Mouse (Mus musculus) stomach, embryonic 16.5 days (tissue): ENCODE data around the gene Apoa4. TPM values are rescaled to one million over a fixed set of nuclear protein-coding genes. Genes with fewer than 3 reads are reported as not detected.

ENCODE experiments used
- ATAC-seq: fragments of 200-750 bp; cut with Nextera tagmentation; 2 replicates; pipeline ENCODE4 v1.8.0; 2017; ENCODE audit warnings: moderate number of reproducible peaks, moderate TSS enrichment; ENCODE audit not compliant: insufficient read depth, low FRiP score
- H3K27ac ChIP-seq: fragments of 300-500 bp; sonication (generic); 2 replicates; pipeline ENCODE4 v1.5.1; 2014; ENCODE audit warnings: low read length
- H3K27me3 ChIP-seq: fragments of 300-500 bp; sonication (generic); 2 replicates; pipeline ENCODE4 v1.6.1; 2014; ENCODE audit warnings: low read length, control low read depth, mixed read lengths; ENCODE audit not compliant: control insufficient read depth, insufficient read depth
- H3K36me3 ChIP-seq: fragments of 300-500 bp; sonication (generic); 2 replicates; pipeline ENCODE4 v1.6.1; 2014; ENCODE audit warnings: low read length; ENCODE audit not compliant: control insufficient read depth, insufficient read depth
- H3K4me1 ChIP-seq: fragments of 300-500 bp; sonication (generic); 2 replicates; pipeline ENCODE4 v1.6.1; 2014; ENCODE audit warnings: low read length, control low read depth, mixed read lengths; ENCODE audit not compliant: control insufficient read depth, insufficient read depth
- H3K4me2 ChIP-seq: fragments of 300-500 bp; sonication (generic); 2 replicates; pipeline ENCODE4 v1.6.1; 2014; ENCODE audit warnings: low read depth, low read length, mixed read lengths
- H3K4me3 ChIP-seq: fragments of 300-500 bp; sonication (generic); replicated peaks from 2 replicates; pipeline ENCODE4 v1.5.1; 2014; ENCODE audit warnings: mild to moderate bottlenecking, low read length
- H3K9ac ChIP-seq: fragments of 300-500 bp; sonication (generic); 2 replicates; pipeline ENCODE4 v1.6.1; 2014; ENCODE audit warnings: low read length
- H3K9me3 ChIP-seq: fragments of 300-500 bp; sonication (generic); replicated peaks from 2 replicates; pipeline ENCODE4 v1.6.1; 2016; ENCODE audit warnings: low read length, control low read depth; ENCODE audit not compliant: control insufficient read depth
- WGBS: fragments of 180-500 bp; shearing (Covaris S2); extraction: QIAGEN DNeasy Blood & Tissue Kit; methylation state at CpG from one replicate; pipeline ENCODE4 v1.1.7; 2014; 5-methylcytosine and 5-hydroxymethylcytosine counted together
- polyA plus RNA-seq: library from polyadenylated mRNA; unstranded; fragments of >200 nt; fragmentation: Nextera tagmentation; extraction: Ambion mirVana; gene quantifications from 2 replicates; pipeline ENCODE4 v1.2.1, GENCODE M21; 2015

Gene Apoa4
- 196 and 228 TPM in 2 replicates for polyA plus RNA-seq

DNA sequence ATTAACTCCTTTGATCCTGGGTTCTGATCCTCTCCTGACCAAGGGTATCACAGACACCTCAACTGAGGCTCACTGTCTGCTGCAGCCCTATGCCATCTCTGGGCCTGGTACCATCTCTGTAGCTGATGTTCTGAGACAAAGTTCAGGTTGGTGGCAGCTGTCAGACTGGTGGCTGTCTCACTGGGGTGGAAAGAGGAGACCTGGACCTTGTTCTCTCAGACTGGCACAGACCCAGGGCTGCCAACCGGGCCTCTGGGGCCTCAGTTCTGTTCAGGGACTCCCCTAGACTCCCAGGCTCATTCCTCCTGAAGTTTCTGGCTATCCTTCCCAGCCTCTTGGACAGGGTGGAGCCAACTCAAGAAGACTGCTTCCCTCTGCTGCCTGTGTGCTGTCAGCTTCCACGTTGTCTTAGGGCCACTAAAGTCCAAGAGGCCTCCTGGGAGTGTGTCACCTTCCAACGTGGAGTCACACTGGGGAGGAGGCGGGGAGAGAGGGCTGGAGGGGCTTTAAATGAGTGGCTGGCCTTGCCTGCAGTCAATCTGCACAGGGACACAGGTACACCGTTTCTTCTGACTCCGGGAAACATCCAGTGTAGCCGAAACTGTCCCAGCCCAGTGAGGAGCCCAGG is at the start of gene Apoa4:
Gene Apoa4, plus strand, starts transcription at position 171 of the 628 bp plus-strand sequence.
- no peaks in the 10 kb centered on the region for H3K9me3 ChIP-seq
- 56% methylated on average over 7 of the region's 7 CpGs for WGBS
- ATAC-seq, result 0 out of 2 replicates have a peak, but pooled peaks have one; percentile 11
- no peak within 1 kb of the TSS for H3K9ac ChIP-seq
- 0 out of 2 replicates have a peak, but pooled peaks cover 4% of the 10 kb centered on the region for H3K4me1 ChIP-seq
- no peak within 1 kb of the TSS for H3K4me3 ChIP-seq
- no peak within 1 kb of the TSS for H3K4me2 ChIP-seq
- no peaks in the 10 kb centered on the region for H3K27me3 ChIP-seq
- H3K36me3 ChIP-seq, result no peaks in the 10 kb centered on the region
- no peak within 1 kb of the TSS for H3K27ac ChIP-seq

DNA sequence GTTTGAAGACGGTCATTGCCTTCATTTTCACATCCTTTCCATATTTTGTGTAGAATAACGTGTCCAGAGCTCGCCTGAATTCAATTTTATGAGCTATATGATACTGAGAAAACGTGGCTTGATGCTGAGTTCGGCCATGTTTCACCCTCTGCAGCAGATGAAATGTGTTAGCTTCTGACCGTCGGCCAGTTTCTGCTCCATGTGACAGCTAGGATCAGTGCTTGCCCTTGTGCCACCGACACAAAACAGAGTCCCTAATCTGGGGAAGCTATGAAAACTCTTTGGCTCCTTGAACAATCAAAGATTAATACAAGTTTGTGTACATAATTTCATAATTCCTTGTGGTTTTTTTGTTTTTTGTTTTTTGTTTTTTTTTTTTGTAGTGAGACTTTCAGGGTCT is 49.3 kb upstream of the Apoa4 start:
- ATAC-seq, result no peak
- H3K27ac ChIP-seq, result no peak overlapping the region
- no peak overlapping the region for H3K4me2 ChIP-seq
- 56% methylated on average over 8 of the region's 8 CpGs for WGBS
- H3K9ac ChIP-seq, result no peak overlapping the region
- peaks cover 11% of the 10 kb centered on the region; the same call in 1 of the 2 replicates for H3K36me3 ChIP-seq
- H3K27me3 ChIP-seq, result no peaks in the 10 kb centered on the region
- H3K9me3 ChIP-seq, result no peaks in the 10 kb centered on the region
- H3K4me3 ChIP-seq, result no peak overlapping the region
- H3K4me1 ChIP-seq, result 0 out of 2 replicates have a peak, but pooled peaks cover 3% of the 10 kb centered on the region

DNA sequence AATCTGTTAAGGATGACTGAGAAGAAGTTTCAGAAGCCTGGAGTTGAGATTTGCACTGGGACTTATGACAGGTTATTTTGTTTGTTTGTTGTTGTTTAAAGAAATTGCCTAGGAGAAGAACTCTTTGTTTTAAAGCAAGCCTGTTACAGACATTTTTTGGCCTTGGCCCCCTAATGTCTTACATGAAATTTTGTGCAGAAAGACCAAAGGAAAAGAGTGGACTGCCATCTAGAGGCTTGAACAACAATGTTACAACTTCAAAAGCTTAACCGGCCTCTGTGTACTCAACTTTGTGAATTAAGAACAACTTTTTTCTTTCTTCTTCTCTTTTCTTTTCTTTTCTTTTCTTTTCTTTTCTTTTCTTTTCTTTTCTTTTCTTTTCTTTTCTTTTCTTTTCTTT is 48.9 kb upstream of the Apoa4 start:
- H3K4me3 ChIP-seq, result no peak overlapping the region
- no peaks in the 10 kb centered on the region for H3K9me3 ChIP-seq
- H3K9ac ChIP-seq, result no peak overlapping the region
- no peak overlapping the region for H3K27ac ChIP-seq
- H3K36me3 ChIP-seq, result peaks cover 11% of the 10 kb centered on the region; the same call in 1 of the 2 replicates
- WGBS, result 15% methylated on average over 1 of the region's 1 CpGs
- H3K4me2 ChIP-seq, result no peak overlapping the region
- no peak for ATAC-seq
- H3K27me3 ChIP-seq, result no peaks in the 10 kb centered on the region
- H3K4me1 ChIP-seq, result 0 out of 2 replicates have a peak, but pooled peaks cover 3% of the 10 kb centered on the region

DNA sequence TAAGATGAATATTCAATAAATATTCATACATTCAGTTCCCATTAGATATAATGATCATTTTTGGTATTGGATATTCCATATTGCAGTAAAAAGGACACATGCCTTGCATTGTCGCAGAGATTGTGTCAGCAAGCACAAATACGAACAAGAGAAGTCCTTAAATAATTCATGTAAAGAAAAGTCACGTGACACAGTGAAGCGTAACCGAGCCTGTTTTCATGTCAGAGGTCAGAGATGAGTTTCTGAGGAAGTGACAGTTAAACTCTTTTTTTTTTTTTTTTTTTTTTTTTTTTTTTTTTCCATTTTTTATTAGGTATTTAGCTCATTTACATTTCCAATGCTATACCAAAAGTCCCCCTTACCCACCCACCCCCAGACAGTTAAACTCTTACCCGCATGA is 47.9 kb upstream of the Apoa4 start:
- Histone ChIP-seq H3K4me1 (0 out of 2 replicates have a peak, but pooled peaks cover 3% of the 10 kb centered on the region), H3K27ac (no peak overlapping the region), H3K9me3 (no peaks in the 10 kb centered on the region), H3K27me3 (no peaks in the 10 kb centered on the region), H3K4me3 (no peak overlapping the region), H3K4me2 (no peak overlapping the region), H3K9ac (no peak overlapping the region), H3K36me3 (peaks cover 11% of the 10 kb centered on the region; the same call in 1 of the 2 replicates)
- WGBS, result 88% methylated on average over 6 of the region's 6 CpGs
- ATAC-seq, result no peak

DNA sequence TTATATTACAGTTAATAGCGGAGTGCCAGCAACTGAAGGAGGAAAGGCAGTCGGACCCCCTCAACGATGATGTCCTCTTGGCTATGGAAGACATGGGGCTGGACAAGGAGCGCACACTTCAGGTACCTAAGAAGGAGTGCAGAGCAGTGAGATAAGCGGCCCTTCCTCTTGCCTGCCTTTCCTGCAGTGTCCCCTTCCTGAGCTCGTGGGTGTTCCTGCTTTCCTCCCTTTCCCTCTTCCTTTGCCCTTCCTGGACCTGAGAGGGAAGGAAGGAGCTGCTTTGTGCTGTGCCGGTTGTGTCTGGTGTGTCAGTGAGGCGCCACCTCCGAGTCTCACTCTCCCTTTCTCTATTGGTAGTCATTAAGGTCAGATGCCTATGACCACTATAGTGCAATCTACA is 45.7 kb upstream of the Apoa4 start:
- H3K4me3 ChIP-seq, result no peak overlapping the region
- 88% methylated on average over 9 of the region's 9 CpGs for WGBS
- no peaks in the 10 kb centered on the region for H3K27me3 ChIP-seq
- H3K4me1 ChIP-seq, result 0 out of 2 replicates have a peak, but pooled peaks cover 3% of the 10 kb centered on the region
- no peak overlapping the region for H3K9ac ChIP-seq
- H3K27ac ChIP-seq, result no peak overlapping the region
- no peak for ATAC-seq
- peaks cover 25% of the 10 kb centered on the region for H3K36me3 ChIP-seq
- no peak overlapping the region for H3K4me2 ChIP-seq
- no peaks in the 10 kb centered on the region for H3K9me3 ChIP-seq

DNA sequence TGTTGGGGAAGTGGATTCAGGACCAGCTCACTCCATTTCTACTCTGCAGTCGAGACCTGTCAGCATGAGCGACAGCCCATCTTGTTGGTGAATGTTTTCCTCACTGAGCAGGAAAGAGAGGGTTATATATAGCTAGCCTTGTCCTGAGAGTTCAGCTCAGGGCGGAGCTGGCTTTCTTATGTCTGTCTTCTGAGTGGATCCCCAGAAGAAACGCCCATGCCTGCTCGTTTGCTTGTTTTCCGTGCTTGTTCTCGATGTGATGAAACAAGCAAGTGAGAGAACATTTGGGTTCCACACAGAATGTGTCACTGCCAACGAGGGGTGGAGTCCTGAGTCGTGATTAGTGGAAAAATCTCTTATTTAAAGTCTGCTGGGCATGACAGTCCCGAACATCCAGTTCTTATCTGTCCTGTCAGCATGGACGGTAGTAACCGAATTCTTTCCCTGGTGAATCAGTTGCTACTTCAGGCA is 43.8 kb upstream of the Apoa4 start:
- Histone ChIP-seq H3K4me2 (no peak overlapping the region), H3K4me3 (no peak overlapping the region), H3K9me3 (no peaks in the 10 kb centered on the region), H3K4me1 (no peaks in the 10 kb centered on the region), H3K9ac (no peak overlapping the region), H3K27me3 (no peaks in the 10 kb centered on the region), H3K36me3 (peaks cover 29% of the 10 kb centered on the region), H3K27ac (no peak overlapping the region)
- 70% methylated on average over 12 of the region's 12 CpGs for WGBS
- ATAC-seq, result no peak

DNA sequence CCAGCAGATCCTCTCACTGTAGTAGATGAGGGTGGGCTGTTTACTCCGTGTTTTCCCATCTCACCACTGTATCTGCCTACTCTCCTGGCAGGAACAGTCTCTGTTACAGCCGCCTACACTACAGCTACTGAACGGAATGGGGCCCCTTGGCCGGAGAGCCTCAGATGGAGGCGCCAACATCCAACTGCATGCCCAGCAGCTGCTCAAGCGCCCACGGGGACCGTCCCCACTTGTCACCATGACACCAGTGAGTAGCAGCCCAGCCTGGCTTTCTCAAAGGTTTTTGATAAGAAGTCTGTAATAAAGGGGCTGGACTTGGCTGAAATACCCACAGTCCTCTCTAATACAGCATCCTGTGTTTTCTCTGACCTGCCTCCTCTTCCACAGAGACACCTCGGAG is 42.0 kb upstream of the Apoa4 start:
- H3K4me2 ChIP-seq, result no peak overlapping the region
- no peak overlapping the region for H3K4me3 ChIP-seq
- peaks cover 37% of the 10 kb centered on the region for H3K36me3 ChIP-seq
- no peak overlapping the region for H3K27ac ChIP-seq
- WGBS, result 89% methylated on average over 9 of the region's 9 CpGs
- H3K9me3 ChIP-seq, result no peaks in the 10 kb centered on the region
- no peaks in the 10 kb centered on the region for H3K27me3 ChIP-seq
- H3K9ac ChIP-seq, result no peak overlapping the region
- no peaks in the 10 kb centered on the region for H3K4me1 ChIP-seq
- no peak for ATAC-seq

DNA sequence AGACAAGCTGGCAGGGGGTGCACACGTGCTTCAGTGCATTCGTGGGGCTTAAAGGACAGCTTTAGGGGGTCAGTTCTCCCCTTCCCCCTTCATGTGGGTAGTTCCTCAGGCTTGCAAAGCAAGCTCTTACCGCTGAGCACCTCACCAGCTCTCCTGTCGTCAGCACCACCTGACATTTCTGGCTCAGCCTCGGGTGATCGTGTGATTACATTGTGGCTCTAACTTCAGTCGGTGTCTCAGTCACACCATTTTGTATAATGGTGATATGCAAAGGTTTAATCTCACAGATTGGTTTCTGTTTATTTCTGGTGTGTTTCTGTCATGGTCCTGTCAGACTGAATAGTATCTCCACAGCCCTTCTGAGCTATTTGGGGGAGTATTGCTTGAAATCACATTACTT is 41.6 kb upstream of the Apoa4 start:
- H3K36me3 ChIP-seq, result peaks cover 40% of the 10 kb centered on the region
- ATAC-seq, result no peak

DNA sequence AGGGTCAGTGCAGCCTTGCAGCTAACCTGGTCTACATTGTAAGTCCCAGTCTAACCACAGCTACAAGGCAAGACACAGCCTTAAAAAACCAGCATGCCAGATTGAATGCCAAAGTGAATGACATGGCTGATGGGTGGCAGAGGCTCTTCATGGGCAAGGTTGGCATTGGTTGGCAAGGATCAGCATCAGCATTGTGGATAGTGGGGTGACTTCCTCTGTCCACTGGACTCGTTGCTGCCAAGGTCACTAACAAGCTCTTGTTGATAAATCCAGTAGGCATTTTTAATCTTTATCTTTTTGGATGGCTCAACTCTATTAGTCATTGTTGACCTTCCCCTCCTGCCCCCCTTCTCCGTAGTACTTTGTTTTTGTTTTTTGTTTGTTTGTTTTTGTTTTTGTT is 40.9 kb upstream of the Apoa4 start:
- H3K36me3 ChIP-seq, result peaks cover 40% of the 10 kb centered on the region
- 73% methylated on average over 2 of the region's 2 CpGs for WGBS

More for the DNA sequence above, 41.6 kb upstream of the Apoa4 start:
- Histone ChIP-seq H3K27ac (no peak overlapping the region), H3K4me1 (no peaks in the 10 kb centered on the region), H3K4me2 (no peak overlapping the region), H3K9ac (no peak overlapping the region), H3K9me3 (no peaks in the 10 kb centered on the region), H3K27me3 (no peaks in the 10 kb centered on the region), H3K4me3 (no peak overlapping the region)
- 86% methylated on average over 7 of the region's 7 CpGs for WGBS

More for the DNA sequence above, 40.9 kb upstream of the Apoa4 start:
- Histone ChIP-seq H3K9me3 (no peaks in the 10 kb centered on the region), H3K27ac (no peak overlapping the region), H3K9ac (no peak overlapping the region), H3K4me2 (no peak overlapping the region), H3K4me1 (no peaks in the 10 kb centered on the region), H3K27me3 (no peaks in the 10 kb centered on the region), H3K4me3 (no peak overlapping the region)
- no peak for ATAC-seq
